Mouse (Mus musculus): ENCODE measurements around the gene Zeb2.

Zeb2 gene

DNA sequence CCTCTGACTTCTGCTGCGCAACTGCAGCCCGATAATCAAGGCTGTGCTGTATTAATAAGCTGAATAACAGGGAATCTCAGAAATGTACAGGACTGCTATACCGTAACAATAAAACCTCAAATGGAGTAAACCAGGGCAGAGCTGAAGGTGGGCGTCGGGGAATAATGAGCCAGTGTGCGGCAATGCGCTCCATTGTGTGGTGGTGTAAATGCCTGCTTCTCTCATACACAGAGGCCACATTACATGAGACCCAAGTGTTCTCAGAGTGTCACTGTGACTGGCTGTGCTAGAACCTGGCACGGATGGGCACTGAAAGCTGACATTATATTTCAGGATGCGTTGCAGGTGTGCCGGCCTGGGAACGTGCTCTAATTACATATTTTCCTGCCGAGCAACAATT, 58.2 kb downstream of the Zeb2 start:
- DNase-seq = no peak

DNA sequence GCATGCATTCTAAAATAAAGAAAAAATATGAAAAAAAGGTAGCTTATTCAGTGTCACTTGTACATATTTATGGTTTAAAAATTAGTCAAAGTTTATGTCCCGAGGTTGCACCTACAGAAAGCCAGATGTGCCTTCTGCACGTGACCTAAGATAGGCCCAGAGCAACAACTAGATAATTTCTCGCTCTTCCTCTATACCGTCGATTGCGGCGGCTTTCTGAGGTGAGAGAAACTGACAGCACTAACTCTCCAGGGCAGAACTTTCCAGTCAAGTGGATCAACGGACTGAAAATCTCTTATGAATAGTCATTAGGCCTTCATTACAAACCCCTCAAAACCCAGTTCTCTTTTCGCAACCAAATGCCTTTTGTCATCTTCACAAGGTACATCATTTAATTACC, 59.0 kb downstream of the Zeb2 start:
- DNase-seq = no peak

- no peak for DNase-seq
Observed at GRCm38 (mm10) chr2:45056856-45057562, 60.2 kb downstream of the Zeb2 start.

GRCm38 (mm10) chr2:45055926-45056325, 61.3 kb downstream of the Zeb2 start:
- DNase-seq = no peak

DNA sequence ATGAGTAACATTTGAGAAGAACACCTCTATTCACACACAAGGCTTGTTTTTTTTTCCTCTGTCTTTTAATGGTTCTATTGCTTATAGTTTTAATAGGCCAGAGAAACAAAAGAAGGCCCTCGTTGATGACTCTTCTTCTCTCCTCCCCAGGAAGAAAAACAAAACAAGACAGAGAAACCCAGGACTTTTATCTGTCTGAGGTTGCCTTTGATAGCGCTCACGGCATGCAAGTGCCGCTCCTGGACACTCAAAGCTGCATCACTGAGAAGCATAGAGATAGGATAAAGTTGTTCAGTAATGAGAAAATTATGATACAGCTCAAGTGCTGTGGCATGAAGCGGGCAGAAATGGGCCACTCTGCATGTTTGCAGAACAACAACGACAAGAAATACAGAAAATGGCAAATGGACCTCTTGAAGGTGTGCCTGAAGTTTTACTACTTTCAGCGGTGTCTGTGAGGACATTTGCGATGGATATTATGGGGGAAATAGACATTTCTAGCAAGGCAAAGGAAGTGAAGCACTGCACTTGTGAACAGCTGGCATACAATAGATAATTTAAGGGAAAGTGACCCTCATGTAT, 62.1 kb downstream of the Zeb2 start:
- DNase-seq = no peak

DNA sequence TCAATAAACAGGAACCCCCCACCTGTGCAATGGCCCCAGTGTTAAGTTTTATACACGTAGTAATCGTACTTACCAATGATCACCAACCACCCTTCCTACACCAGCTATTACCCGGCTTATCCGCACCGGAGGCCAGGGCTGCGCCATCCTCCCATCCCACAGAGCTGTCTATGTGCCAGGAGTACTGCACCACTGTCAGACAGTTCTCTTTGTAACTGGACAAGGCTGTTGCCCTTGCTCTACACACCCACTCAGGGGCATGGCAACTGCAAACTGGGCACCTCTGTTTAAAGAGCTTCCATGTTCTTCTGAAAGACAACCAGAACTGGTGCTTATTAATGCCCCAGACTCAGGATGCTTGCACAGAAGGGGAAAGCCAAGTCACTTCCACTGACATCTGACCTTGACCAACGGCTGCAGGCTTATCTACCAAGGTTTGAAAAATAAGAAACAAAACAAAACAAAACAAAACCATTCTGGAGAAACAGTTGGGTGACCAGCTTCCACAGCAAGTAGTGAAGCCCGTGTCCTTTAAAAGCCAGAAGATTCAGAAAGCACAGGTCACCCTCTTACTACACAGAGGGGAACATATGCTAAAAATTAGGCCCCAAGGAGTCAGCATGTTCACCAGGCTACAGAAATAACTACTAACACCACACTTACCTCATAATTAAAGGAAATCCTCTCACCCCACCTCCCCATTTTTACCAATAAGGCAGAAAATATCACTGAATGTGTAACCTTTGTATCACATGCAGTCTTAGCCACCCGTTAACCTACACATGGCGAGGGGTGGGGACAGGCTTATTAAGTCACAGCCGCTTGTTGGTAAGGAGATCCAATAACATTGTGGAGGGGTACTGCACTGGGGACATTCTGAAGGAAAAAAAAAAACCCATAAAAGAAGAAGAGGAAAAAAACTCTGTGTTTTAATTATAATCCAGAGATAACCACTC, 62.8 kb downstream of the Zeb2 start:
- DNase-seq = no peak

GRCm38 (mm10) chr2:45052587-45052986, 64.6 kb downstream of the Zeb2 start:
- no peak for DNase-seq

- no peak for DNase-seq
Observed at GRCm38 (mm10) chr2:45051321-45051720, 65.9 kb downstream of the Zeb2 start.

GRCm38 (mm10) chr2:45049923-45050322, 67.3 kb downstream of the Zeb2 start:
- DNase-seq = no peak

GRCm38 (mm10) chr2:45049279-45049678, 67.9 kb downstream of the Zeb2 start:
- DNase-seq = no peak

DNA sequence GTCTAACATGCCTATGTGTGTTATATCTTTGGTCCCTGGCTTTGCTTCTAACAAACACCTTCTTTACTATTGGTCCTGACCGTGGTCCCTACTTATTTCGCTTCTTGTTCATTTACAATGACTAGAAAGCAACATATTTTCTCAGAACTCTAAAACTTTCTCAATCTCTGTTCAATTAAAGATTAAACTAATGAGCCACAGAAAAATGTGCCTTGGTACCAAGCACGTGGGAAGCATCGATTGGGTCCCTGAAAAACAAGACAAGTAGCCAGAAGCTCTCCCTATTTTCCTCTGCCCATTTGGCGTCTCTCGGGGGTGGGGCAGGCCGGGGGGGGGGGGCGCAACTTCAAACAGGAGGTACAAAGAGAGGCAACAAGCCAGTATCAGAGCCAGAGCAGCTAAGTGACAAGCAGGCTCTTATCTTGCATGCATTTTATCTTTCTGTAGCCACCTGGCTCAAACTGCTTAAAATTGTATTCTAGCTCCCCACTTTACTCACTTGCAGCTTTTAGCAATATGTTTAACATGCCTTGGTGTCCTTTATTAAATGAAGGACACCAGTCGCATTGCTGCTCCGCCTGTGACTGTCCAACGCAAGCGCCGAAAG, 76.4 kb downstream of the Zeb2 start:
- no peak for DNase-seq

DNA sequence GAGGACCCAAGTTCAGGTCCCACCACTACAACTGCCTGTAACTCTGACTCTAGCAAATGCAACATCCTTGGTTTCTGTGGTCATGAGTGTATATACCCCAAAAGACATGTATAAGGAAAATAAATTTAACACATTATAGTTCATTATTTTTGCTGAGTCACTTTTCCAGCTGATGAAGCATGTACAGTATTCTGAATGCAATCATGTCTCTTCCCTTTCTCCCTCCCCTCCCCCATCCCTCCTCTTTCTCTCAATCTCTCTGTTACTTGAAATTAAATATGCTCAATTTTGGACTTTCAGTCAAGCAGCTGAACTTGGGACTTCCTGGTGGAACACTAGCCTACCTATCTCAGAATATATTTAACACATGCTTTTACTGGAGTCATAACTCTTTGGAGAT, 77.7 kb downstream of the Zeb2 start:
- no peak for DNase-seq

GRCm38 (mm10) chr2:45028091-45028638, 89.0 kb downstream of the Zeb2 start:
- no peak for DNase-seq

DNA sequence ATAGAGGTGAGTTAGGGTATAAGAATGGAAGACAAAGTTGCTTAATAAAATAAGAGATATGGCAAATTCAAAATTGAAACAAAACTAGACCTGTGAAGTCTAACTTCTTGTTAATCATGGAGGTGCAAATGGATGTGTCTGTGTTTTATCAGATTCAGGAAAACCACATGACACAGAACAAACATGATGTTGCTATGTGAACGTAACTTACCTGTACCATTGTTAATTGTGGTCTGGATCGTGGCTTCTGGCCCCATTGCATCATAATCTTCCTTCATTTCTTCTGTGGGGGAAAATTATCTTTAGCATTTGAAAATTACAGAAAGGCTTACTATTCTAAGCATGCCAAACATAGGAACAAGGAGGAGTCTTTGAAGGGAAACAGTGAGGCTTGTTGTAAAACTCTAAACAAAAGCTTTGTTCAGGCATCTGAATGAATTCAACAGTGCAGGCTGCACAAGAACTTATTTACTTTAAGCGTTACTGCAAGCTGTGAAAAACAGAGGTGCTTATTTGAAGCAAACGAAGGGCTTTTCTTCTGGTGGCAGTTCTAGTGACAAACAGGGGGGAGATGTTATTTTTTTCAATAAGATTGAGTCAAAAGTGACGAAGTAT, 99.9 kb downstream of the Zeb2 start:
- DNase-seq = no peak

DNA sequence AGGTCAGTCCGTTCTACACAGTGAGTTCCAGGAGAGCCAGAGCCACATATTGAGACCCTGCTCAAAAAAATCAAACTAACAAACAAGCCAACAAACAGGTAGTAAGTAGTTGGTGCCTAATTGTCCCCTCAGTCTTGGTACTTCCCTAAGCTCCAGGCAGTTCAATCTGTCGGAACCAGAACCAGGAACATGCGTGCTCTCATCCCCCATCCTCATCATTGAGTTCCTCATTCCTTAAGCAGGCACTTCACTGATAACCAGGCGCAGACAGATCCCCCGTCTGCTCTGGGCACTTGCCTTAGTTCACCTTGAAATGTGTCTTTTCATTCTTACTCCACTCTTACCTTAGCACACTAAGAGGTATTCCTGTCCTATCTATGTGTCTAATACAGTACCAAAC, 103.9 kb downstream of the Zeb2 start:
- no peak for DNase-seq

DNA sequence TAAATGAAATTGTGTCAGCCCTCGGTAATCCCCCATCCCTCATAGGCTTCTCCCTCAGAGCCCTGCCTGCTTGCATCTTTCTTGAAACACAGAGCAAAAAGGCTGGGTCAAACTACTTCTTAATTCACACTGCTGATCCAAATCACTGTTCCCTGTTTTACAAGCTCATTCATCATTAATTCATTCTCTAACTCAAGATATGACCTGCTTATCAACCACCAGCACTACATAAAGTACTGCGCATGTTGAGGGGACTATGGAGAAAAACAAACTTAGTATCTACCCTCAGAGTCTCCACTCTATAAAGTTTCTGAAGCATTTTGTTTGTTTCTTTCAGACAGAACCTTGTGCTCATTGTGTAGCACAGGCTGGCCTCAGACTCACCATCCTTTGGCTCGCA, 104.5 kb downstream of the Zeb2 start:
- no peak for DNase-seq

GRCm38 (mm10) chr2:45010701-45011100, 106.5 kb downstream of the Zeb2 start:
- DNase-seq = no peak

- peak; percentile 58 to 72 for DNase-seq
Observed at GRCm38 (mm10) chr2:44999906-45000305, 117.3 kb downstream of the Zeb2 start.

DNA sequence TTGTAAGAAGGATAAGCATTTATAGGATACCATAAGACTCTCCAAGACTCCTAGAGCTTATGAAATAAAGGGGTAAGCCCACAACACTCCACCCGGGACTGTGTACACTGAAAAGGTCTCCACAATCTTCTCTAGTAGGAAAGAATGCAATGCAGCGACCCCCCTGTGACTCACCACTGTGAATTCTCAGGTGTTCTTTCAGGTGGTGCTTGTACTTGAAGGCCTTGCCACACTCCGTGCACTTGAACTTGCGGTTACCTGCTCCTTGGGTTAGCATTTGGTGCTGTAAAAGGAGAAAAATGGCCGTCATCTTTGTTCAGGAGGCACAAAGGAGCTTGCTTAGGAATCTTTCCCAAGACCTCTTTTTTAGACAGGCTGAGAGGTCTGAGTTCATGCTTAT, 118.5 kb downstream of the Zeb2 start:
- DNase-seq = no peak

DNA sequence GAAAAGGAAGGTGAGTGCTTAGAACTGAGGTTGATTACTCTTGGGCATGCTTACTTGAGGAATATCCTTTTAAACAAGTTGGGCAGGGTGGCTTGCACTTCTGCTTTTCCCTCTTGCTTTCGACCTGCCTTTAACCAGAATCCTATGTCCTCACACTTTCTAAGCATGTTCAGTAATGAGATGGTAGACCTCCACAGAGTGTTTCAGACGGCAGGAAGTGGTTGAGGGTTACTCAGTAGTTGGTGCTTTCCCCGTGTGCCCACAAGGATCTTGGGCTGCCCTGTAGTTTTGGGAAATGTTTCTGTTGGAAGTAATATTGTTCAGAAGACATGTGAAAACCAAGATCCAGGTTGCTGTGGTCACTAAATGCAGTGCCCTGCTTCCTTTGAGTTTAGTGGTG, 135.5 kb downstream of the Zeb2 start:
- DNase-seq = no peak

- peak; percentile 43 to 65 for DNase-seq
Observed at GRCm38 (mm10) chr2:44979042-44979721, 138.0 kb downstream of the Zeb2 start.

- DNase-seq = no peak
Observed at GRCm38 (mm10) chr2:44978038-44978437, 139.2 kb downstream of the Zeb2 start.
